Mouse (Mus musculus) ES-E14 (cell line): ENCODE data around the gene Zcchc18. TPM values are rescaled to one million over a fixed set of nuclear protein-coding genes. Genes with fewer than 3 reads are reported as not detected.

Experiments used
- DNase-seq: peaks from one replicate; pipeline ENCODE4 v3.0.0-alpha.2; 2013; ENCODE audit warnings: low read depth, low spot score
- H3K27ac ChIP-seq: 2 replicates; pipeline ENCODE4 v1.5.1; 2012; ENCODE audit warnings: low read depth, mild to moderate bottlenecking, low read length, moderate library complexity, mixed read lengths; ENCODE audit not compliant: poor library complexity, insufficient read depth, severe bottlenecking
- H3K36me3 ChIP-seq: 2 replicates; pipeline ENCODE4 v1.6.1; 2012; ENCODE audit warnings: mild to moderate bottlenecking, low read length, moderate library complexity, mixed read lengths; ENCODE audit not compliant: control insufficient read depth, poor library complexity, insufficient read depth, severe bottlenecking
- H3K4me1 ChIP-seq, 2 experiments: fragments of 150-350 bp in 1 of 2; sonication (generic) in 1 of 2; 2 replicates each; pipeline ENCODE4 v1.6.1; 2012; ENCODE audit warnings: low read length in 2 of 2, mild to moderate bottlenecking in 1 of 2, mixed read lengths in 1 of 2; ENCODE audit not compliant: control insufficient read depth in 2 of 2, insufficient read depth in 2 of 2, poor library complexity in 1 of 2
- H3K4me3 ChIP-seq, 2 experiments: fragments of 150-350 bp in 1 of 2; sonication (generic) in 1 of 2; 2 replicates each; pipeline ENCODE4 v1.5.1; 2012; ENCODE audit warnings: low read length in 2 of 2, low read depth in 1 of 2, mild to moderate bottlenecking in 1 of 2, mixed read lengths in 1 of 2; ENCODE audit not compliant: insufficient read depth in 1 of 2, poor library complexity in 1 of 2, severe bottlenecking in 1 of 2
- H3K9ac ChIP-seq: 2 replicates; pipeline ENCODE4 v1.6.1; 2012; ENCODE audit warnings: low read depth, mild to moderate bottlenecking, low read length, mixed read lengths; ENCODE audit not compliant: poor library complexity, insufficient read depth, severe bottlenecking
- H3K9me3 ChIP-seq: fragments of 150-350 bp; sonication (generic); 2 replicates; pipeline ENCODE4 v1.6.1; 2012; ENCODE audit warnings: low read depth, mild to moderate bottlenecking, low read length; ENCODE audit not compliant: control insufficient read depth, insufficient read depth
- CHD2 ChIP-seq: IDR thresholded peaks from 2 replicates; pipeline ENCODE4 v1.6.1; 2014; ENCODE audit warnings: mild to moderate bottlenecking, low read depth, low read length, inconsistent platforms
- HCFC1 ChIP-seq: IDR thresholded peaks from 2 replicates; pipeline ENCODE4 v1.6.1; 2012; ENCODE audit warnings: low read length, inconsistent platforms, borderline replicate concordance; ENCODE audit not compliant: insufficient read depth
- MAFK ChIP-seq: IDR thresholded peaks from 2 replicates; pipeline ENCODE4 v1.6.1; 2014; ENCODE audit warnings: mild to moderate bottlenecking, low read depth, low read length, inconsistent platforms; ENCODE audit not compliant: insufficient read depth
- ZC3H11A ChIP-seq: IDR thresholded peaks from 2 replicates; pipeline ENCODE4 v1.6.1; 2012; ENCODE audit warnings: low read depth, mild to moderate bottlenecking, inconsistent platforms, low read length, borderline replicate concordance
- ZNF384 ChIP-seq: IDR thresholded peaks from 2 replicates; pipeline ENCODE4 v1.6.1; 2012; ENCODE audit warnings: low read depth, low read length, inconsistent platforms
- in situ Hi-C, 2 experiments: fragments of 600-800 bp; cut with MboI; formaldehyde crosslinking; loops; one replicate each; pipeline ENCODE4 v1.15.1; 2025; ENCODE audit warnings: low sequenced_read_pairs in 2 of 2, inconsistent platforms in 1 of 2; ENCODE audit not compliant: unreplicated experiment in 2 of 2
- total RNA-seq: library from RNA; depleted of rRNA; stranded (reverse); fragments of 300-350 nt; gene quantifications from 2 replicates; pipeline ENCODE4 v1.2.3, GENCODE M21; 2012

Gene Zcchc18
- total RNA-seq, 1 experiment = 2.2 TPM

GRCm38 (mm10) chrX:136992191-136992965, 577 bp upstream of the Zcchc18 start:
- no peak overlapping the region for H3K27ac ChIP-seq
- no peaks in the 10 kb centered on the region for H3K36me3 ChIP-seq
- H3K9ac ChIP-seq = peak overlapping the region; percentile 61; the same call in 1 of the 2 replicates
- H3K4me3 ChIP-seq = peak overlapping the region; percentile 67 to 76
- in situ Hi-C loops = no loop called here
- no peak for DNase-seq
- peaks cover 0 to 1% of the 10 kb centered on the region in 2 experiments; a peak in 1 of 4 replicates for H3K4me1 ChIP-seq
- no peaks in the 10 kb centered on the region for H3K9me3 ChIP-seq
- TF ChIP-seq ZNF384 (no peak), HCFC1 (no peak), ZC3H11A (no peak), MAFK (no peak), CHD2 (no peak)

- in situ Hi-C loops = no loop called here
- Histone ChIP-seq H3K4me3 (peak overlapping the region; percentile 56 to 76; a peak in 3 of 4 replicates), H3K9ac (no peak overlapping the region), H3K36me3 (no peaks in the 10 kb centered on the region), H3K9me3 (no peaks in the 10 kb centered on the region), H3K4me1 (peaks cover 0 to 1% of the 10 kb centered on the region in 2 experiments; a peak in 1 of 4 replicates), H3K27ac (no peak overlapping the region)
- no peak for TF ChIP-seq CHD2
- no peak for TF ChIP-seq ZC3H11A
- no peak for TF ChIP-seq MAFK
- no peak for DNase-seq
Measured at GRCm38 (mm10) chrX:136993641-136994040, 686 bp downstream of the Zcchc18 start.

GRCm38 (mm10) chrX:136996256-136996655, 3.3 kb downstream of the Zcchc18 start:
- Histone ChIP-seq H3K4me3 (no peak overlapping the region), H3K36me3 (no peaks in the 10 kb centered on the region), H3K27ac (no peak overlapping the region), H3K9me3 (no peaks in the 10 kb centered on the region), H3K4me1 (peaks cover 0 to 1% of the 10 kb centered on the region in 2 experiments; a peak in 1 of 4 replicates), H3K9ac (no peak overlapping the region)
- TF ChIP-seq MAFK (no peak), ZNF384 (no peak), ZC3H11A (no peak), HCFC1 (no peak), CHD2 (no peak)
- in situ Hi-C loops = no loop called here
- DNase-seq = no peak

- Histone ChIP-seq H3K4me1 (no peaks in the 10 kb centered on the region), H3K9ac (no peak overlapping the region; the same call in 1 of the 2 replicates), H3K4me3 (no peak overlapping the region), H3K9me3 (no peaks in the 10 kb centered on the region), H3K36me3 (no peaks in the 10 kb centered on the region), H3K27ac (no peak overlapping the region)
- in situ Hi-C loops = no loop called here
- no peak for TF ChIP-seq CHD2
- no peak for TF ChIP-seq ZNF384
- TF ChIP-seq MAFK = no peak
- TF ChIP-seq HCFC1 = no peak
- no peak for TF ChIP-seq ZC3H11A
- DNase-seq = no peak
Measured at GRCm38 (mm10) chrX:137015099-137015709, 22.2 kb downstream of the Zcchc18 start.

- no peaks in the 10 kb centered on the region for H3K36me3 ChIP-seq
- TF ChIP-seq CHD2 = no peak
- no peak for TF ChIP-seq ZNF384
- no peak for TF ChIP-seq ZC3H11A
- no peak for TF ChIP-seq MAFK
- no peak for TF ChIP-seq HCFC1
- in situ Hi-C loops = no loop called here
- no peak overlapping the region for H3K4me3 ChIP-seq
- no peaks in the 10 kb centered on the region for H3K9me3 ChIP-seq
- H3K9ac ChIP-seq = no peak overlapping the region
- H3K27ac ChIP-seq = no peak overlapping the region
- no peak for DNase-seq
- H3K4me1 ChIP-seq = no peaks in the 10 kb centered on the region
Measured at GRCm38 (mm10) chrX:137017668-137018067, 24.7 kb downstream of the Zcchc18 start.
